21 mouse cellular contexts compared by ENCODE assay signal in the genomic region with DNA sequence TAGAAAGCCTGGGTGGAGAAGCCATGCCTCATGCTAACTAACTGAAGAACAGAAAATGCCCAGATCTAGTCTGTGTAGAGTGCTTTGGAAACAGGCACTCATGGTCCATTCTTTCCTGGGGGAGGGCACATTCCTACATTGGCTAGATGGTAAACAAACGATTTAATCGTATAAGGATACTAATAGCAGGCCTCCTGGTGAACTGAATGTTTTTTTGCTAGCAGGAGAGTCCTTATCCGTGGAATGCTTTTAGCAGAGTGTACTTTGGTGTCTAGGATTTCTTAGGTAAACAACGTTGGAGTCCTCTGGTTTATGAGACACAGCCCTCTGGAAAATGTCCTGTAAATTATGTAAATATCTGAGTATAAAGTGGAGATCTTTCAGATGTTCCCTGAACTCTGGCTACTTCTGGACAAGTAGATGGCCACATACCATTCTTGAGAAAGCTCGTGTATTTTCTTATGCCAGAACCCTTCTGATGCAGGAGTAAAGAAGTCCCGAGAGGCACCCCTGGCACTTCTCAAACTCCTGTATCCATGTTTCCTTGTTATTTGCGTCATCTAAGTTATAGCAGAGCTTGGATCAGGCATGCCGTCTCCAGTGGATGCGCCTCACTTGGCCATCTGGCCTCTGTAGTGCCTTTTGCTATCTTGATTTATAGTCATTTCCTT.
DNase-seq lines count a peak whose midpoint lies in the region; ATAC-seq and TF ChIP-seq lines count a peak whose summit lies in the region.
"Had no signal": no experiment of that assay in that cellular context is flagged by ENCODE, and none has a peak within 500 bp of the region (broad histone marks: within the 10 kb centered on the region; RNA-seq: fewer than 3 reads in every experiment).

No protein-coding gene starts in this region.

- DNase-seq in intestine, embryonic 14.5 days (ENCODE audit: low spot score) = peak; percentile 55
- DNase-seq in lung, adult 18-20 months = peak; percentile 27 to 68
- no peak for DNase-seq in lung, postnatal 14 days
- peak; percentile 81 for DNase-seq in lung, postnatal 0 days (ENCODE audit: low spot score)
- no peak for DNase-seq in frontal cortex, adult 2 months (ENCODE audit: extremely low spot score in 1 of 2, low spot score in 1 of 2)
- no peak for DNase-seq in thymus, postnatal 4 days
- DNase-seq: adrenal gland, adult 8-10 months; cerebellum, adult 8-10 months; kidney, adult 11 months; right cerebral cortex, postnatal 25 days; thymus, postnatal 25 days had no signal

- H3K4me1 ChIP-seq in intestine, embryonic 14.5 days (replicated peaks; ENCODE audit: control insufficient read depth, insufficient read depth, low read length) = peaks cover 3% of the 10 kb centered on the region; the same call in 1 of the 2 replicates
- H3K4me1 ChIP-seq in intestine, postnatal 0 days (replicated peaks; ENCODE audit: control insufficient read depth, insufficient read depth, low read length) = no peaks in the 10 kb centered on the region
- no peaks in the 10 kb centered on the region for H3K4me1 ChIP-seq in lung, postnatal 0 days (ENCODE audit: insufficient read depth, low read depth, low read length)
- peaks cover 12% of the 10 kb centered on the region; the same call in 1 of the 2 replicates for H3K4me1 ChIP-seq in stomach, embryonic 16.5 days (ENCODE audit: control insufficient read depth, insufficient read depth, low read length)
- H3K4me1 ChIP-seq: heart, embryonic 13.5 days; midbrain, embryonic 10.5 days had no signal

- no peaks in the 10 kb centered on the region for H3K9me3 ChIP-seq in intestine, embryonic 14.5 days (ENCODE audit: control insufficient read depth, low read length)
- no peaks in the 10 kb centered on the region for H3K9me3 ChIP-seq in intestine, postnatal 0 days (ENCODE audit: control insufficient read depth)
- no peaks in the 10 kb centered on the region for H3K9me3 ChIP-seq in lung, postnatal 0 days (ENCODE audit: low read length)
- H3K9me3 ChIP-seq in stomach, embryonic 16.5 days (replicated peaks; ENCODE audit: control insufficient read depth, low read length) = no peaks in the 10 kb centered on the region
- H3K9me3 ChIP-seq: heart, embryonic 13.5 days; midbrain, embryonic 10.5 days had no signal

- no peak overlapping the region for H3K4me3 ChIP-seq in intestine, embryonic 14.5 days (ENCODE audit: low read depth, low read length)
- H3K4me3 ChIP-seq in intestine, postnatal 0 days (ENCODE audit: low read depth, low read length) = no peak overlapping the region
- no peak overlapping the region for H3K4me3 ChIP-seq in lung, postnatal 0 days (ENCODE audit: low read depth, low read length)
- no peak overlapping the region for H3K4me3 ChIP-seq in stomach, embryonic 16.5 days (replicated peaks; ENCODE audit: low read length)
- H3K4me3 ChIP-seq: heart, embryonic 13.5 days; left cerebral cortex, adult 2 months; midbrain, embryonic 10.5 days had no signal

- H3K27ac ChIP-seq in intestine, embryonic 14.5 days (ENCODE audit: low read depth) = peak overlapping the region; percentile 72
- H3K27ac ChIP-seq in intestine, postnatal 0 days (ENCODE audit: low read depth, low read length) = no peak overlapping the region
- peak overlapping the region; percentile 55 for H3K27ac ChIP-seq in lung, postnatal 0 days (ENCODE audit: low read length)
- H3K27ac ChIP-seq in stomach, embryonic 16.5 days (ENCODE audit: low read length) = peak overlapping the region; percentile 64
- H3K27ac ChIP-seq: heart, embryonic 13.5 days; hindbrain, embryonic 14.5 days; left cerebral cortex, adult 2 months; macrophage; midbrain, embryonic 10.5 days had no signal

- no peak overlapping the region for H3K9ac ChIP-seq in intestine, embryonic 14.5 days (ENCODE audit: low read length)
- H3K9ac ChIP-seq in intestine, postnatal 0 days (ENCODE audit: low read depth, low read length) = no peak overlapping the region
- H3K9ac ChIP-seq in lung, postnatal 0 days (replicated peaks; ENCODE audit: low read depth) = no peak overlapping the region
- H3K9ac ChIP-seq in stomach, embryonic 16.5 days (ENCODE audit: low read length) = no peak overlapping the region
- H3K9ac ChIP-seq: heart, embryonic 13.5 days; hindbrain, embryonic 14.5 days had no signal

- H3K4me2 ChIP-seq in intestine, embryonic 14.5 days (ENCODE audit: low read length) = 0 out of 2 replicates have a peak overlapping the region, but pooled peaks have one; percentile 8
- H3K4me2 ChIP-seq in intestine, postnatal 0 days (replicated peaks; ENCODE audit: low read depth) = no peak overlapping the region; the same call in 1 of the 2 replicates
- peak overlapping the region; percentile 14; the same call in 1 of the 2 replicates for H3K4me2 ChIP-seq in lung, postnatal 0 days (replicated peaks; ENCODE audit: low read depth, low read length)
- no peak overlapping the region for H3K4me2 ChIP-seq in stomach, embryonic 16.5 days (ENCODE audit: low read depth, low read length)
- H3K4me2 ChIP-seq: heart, embryonic 13.5 days; hindbrain, embryonic 14.5 days; liver, embryonic 11.5 days had no signal

- no peak for TF ChIP-seq CTCF in intestine, postnatal 0 days (IDR thresholded peaks at IDR 0.05; ENCODE audit: low read depth)
- TF ChIP-seq CTCF in lung, postnatal 0 days (IDR thresholded peaks at IDR 0.05) = no peak

- H3K27me3 ChIP-seq in intestine, embryonic 14.5 days (replicated peaks; ENCODE audit: control insufficient read depth, insufficient read depth, low read length) = no peaks in the 10 kb centered on the region; the same call in 1 of the 2 replicates
- H3K27me3 ChIP-seq in intestine, postnatal 0 days (replicated peaks; ENCODE audit: control insufficient read depth, insufficient read depth, low read length) = no peaks in the 10 kb centered on the region
- no peaks in the 10 kb centered on the region for H3K27me3 ChIP-seq in lung, postnatal 0 days (replicated peaks; ENCODE audit: insufficient read depth, low read length)
- no peaks in the 10 kb centered on the region for H3K27me3 ChIP-seq in stomach, embryonic 16.5 days (ENCODE audit: control insufficient read depth, insufficient read depth, low read length)
- H3K27me3 ChIP-seq: heart, embryonic 13.5 days had no signal

- H3K36me3 ChIP-seq in intestine, embryonic 14.5 days (ENCODE audit: control insufficient read depth, insufficient read depth, low read length) = no peaks in the 10 kb centered on the region
- H3K36me3 ChIP-seq in intestine, postnatal 0 days (ENCODE audit: control insufficient read depth, insufficient read depth) = no peaks in the 10 kb centered on the region
- H3K36me3 ChIP-seq in lung, postnatal 0 days (ENCODE audit: insufficient read depth, low read length) = no peaks in the 10 kb centered on the region
- no peaks in the 10 kb centered on the region for H3K36me3 ChIP-seq in stomach, embryonic 16.5 days (ENCODE audit: control insufficient read depth, insufficient read depth, low read length)
- H3K36me3 ChIP-seq: heart, embryonic 13.5 days; midbrain, embryonic 10.5 days had no signal

- peak; percentile 99 for TF ChIP-seq EP300 in lung, postnatal 0 days (IDR thresholded peaks at IDR 0.05)

- peak; percentile 40 for ATAC-seq in intestine, embryonic 14.5 days (replicated peaks; ENCODE audit: low FRiP score, low TSS enrichment, low read depth)
- no peak for ATAC-seq in intestine, postnatal 0 days
- ATAC-seq in lung, postnatal 0 days = peak; percentile 95
- ATAC-seq in stomach, embryonic 16.5 days (ENCODE audit: insufficient read depth, low FRiP score) = peak; percentile 73; the same call in 1 of the 2 replicates
- ATAC-seq: CD4-positive, CD25-positive, alpha-beta regulatory T cell, adult 4 months; Patski had no signal

- WGBS in intestine, embryonic 14.5 days = 20% methylated on average over 9 of the region's 9 CpGs
- 21% methylated on average over 9 of the region's 9 CpGs for WGBS in intestine, postnatal 0 days
- WGBS in lung, postnatal 0 days = 16% methylated on average over 9 of the region's 9 CpGs
- 21% methylated on average over 9 of the region's 9 CpGs for WGBS in stomach, embryonic 16.5 days

Comparison
In these comparisons a context has a peak if more than half of its experiments do, and no peak if none do; other contexts are left out.
1. DNase-seq: peak in intestine, embryonic 14.5 days (single experiment), lung, adult 18-20 months (2 of 2) and lung, postnatal 0 days (single experiment); none in lung, postnatal 14 days (single experiment), frontal cortex, adult 2 months (0 of 2) and thymus, postnatal 4 days (single experiment).
2. H3K4me2 ChIP-seq: peak in intestine, embryonic 14.5 days (single experiment) and lung, postnatal 0 days (single experiment); none in intestine, postnatal 0 days (single experiment) and stomach, embryonic 16.5 days (single experiment).